Mouse (Mus musculus) megakaryocyte, embryonic 14.5 days (primary cell): ENCODE measurements around the gene Samd4b.
"Not testable (repeated sequence)": the region's sequence is repeated elsewhere in the genome, so short reads cannot be mapped to it uniquely, and the experiment has no call there.

Source experiments
- FLI1 ChIP-seq: IDR thresholded peaks from 2 replicates; pipeline ENCODE4 v1.6.1; 2012; ENCODE audit warnings: low read length, inconsistent platforms, mixed read lengths
- GATA1 ChIP-seq: IDR thresholded peaks from 3 replicates; pipeline ENCODE4 v1.6.1; 2012; ENCODE audit warnings: mixed read lengths, low read length, inconsistent platforms, borderline replicate concordance

GRCm38 (mm10) chr7:28538886-28539285, 59.1 kb downstream of the Samd4b start:
- not testable (repeated sequence) for TF ChIP-seq GATA1, FLI1
